Mouse (Mus musculus): Measurements from ENCODE around the gene Fuca1.

GRCm38 (mm10) chr4:135967086-135967760, 46.7 kb downstream of the Fuca1 start:
- TF ChIP-seq CTCF (IDR thresholded peaks at IDR 0.05; ENCODE audit: control insufficient read depth, insufficient read depth, low read length) (no peak), POLR2A (IDR thresholded peaks at IDR 0.05; ENCODE audit: borderline replicate concordance, control insufficient read depth, low read depth, low read length) (no peak)

All from bone marrow, adult 2 months (tissue).